Mouse (Mus musculus): ENCODE measurements around the gene Muc3a. TPM values are rescaled to one million over a fixed set of nuclear protein-coding genes. Genes with fewer than 3 reads are reported as not detected.

Gene Muc3a
- polyA plus RNA-seq, 1 experiment from 2014 or later, result 0.05 TPM

- H3K4me2 ChIP-seq, result no peak overlapping the region
- ATAC-seq (ENCODE audit: insufficient read depth), result no peak
- no peaks in the 10 kb centered on the region for H3K36me3 ChIP-seq (replicated peaks)
- no peaks in the 10 kb centered on the region for H3K9me3 ChIP-seq (replicated peaks)
- no peak overlapping the region for H3K9ac ChIP-seq
- H3K27me3 ChIP-seq, result 0 out of 2 replicates have a peak, but pooled peaks cover 3% of the 10 kb centered on the region
- no peak overlapping the region for H3K4me3 ChIP-seq (replicated peaks)
- no peaks in the 10 kb centered on the region for H3K4me1 ChIP-seq (replicated peaks)
- 9% methylated on average over 1 of the region's 1 CpGs for WGBS (ENCODE audit: insufficient replicate concordance)
- no peak overlapping the region for H3K27ac ChIP-seq (replicated peaks)
Observed at GRCm38 (mm10) chr5:137172591-137172990, 39.6 kb downstream of the Muc3a start.

DNA sequence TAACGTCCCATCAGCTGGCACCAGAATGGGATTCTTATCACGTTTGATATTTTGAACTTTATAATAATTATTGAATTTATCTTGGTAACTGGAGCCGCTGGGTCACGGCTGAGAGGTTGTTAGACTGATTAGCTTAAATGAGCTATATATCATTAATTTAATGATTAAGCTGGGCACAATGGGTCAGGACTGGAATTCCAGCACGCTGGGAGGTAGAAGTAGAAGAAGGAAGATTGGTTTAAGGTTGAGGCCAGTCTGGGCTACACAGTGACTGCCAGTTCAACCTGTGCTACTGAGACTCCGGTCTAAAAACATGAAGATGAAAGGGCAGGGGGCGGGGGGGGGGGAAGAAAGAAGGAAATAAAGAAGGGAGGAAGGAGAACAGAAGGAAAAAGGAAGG, 40.7 kb downstream of the Muc3a start:
- H3K4me3 ChIP-seq (replicated peaks), result no peak overlapping the region
- H3K27me3 ChIP-seq, result 0 out of 2 replicates have a peak, but pooled peaks cover 3% of the 10 kb centered on the region
- no peak overlapping the region for H3K27ac ChIP-seq (replicated peaks)
- WGBS (ENCODE audit: insufficient replicate concordance), result 51% methylated on average over 7 of the region's 7 CpGs
- no peaks in the 10 kb centered on the region for H3K4me1 ChIP-seq (replicated peaks)
- no peak overlapping the region for H3K4me2 ChIP-seq
- H3K9me3 ChIP-seq (replicated peaks), result no peaks in the 10 kb centered on the region
- no peak overlapping the region for H3K9ac ChIP-seq
- H3K36me3 ChIP-seq (replicated peaks), result no peaks in the 10 kb centered on the region
- ATAC-seq (ENCODE audit: insufficient read depth), result no peak

GRCm38 (mm10) chr5:137170836-137171380, 41.3 kb downstream of the Muc3a start:
- no peaks in the 10 kb centered on the region for H3K9me3 ChIP-seq (replicated peaks)
- H3K36me3 ChIP-seq (replicated peaks), result no peaks in the 10 kb centered on the region
- H3K27me3 ChIP-seq, result 0 out of 2 replicates have a peak, but pooled peaks cover 3% of the 10 kb centered on the region
- H3K4me1 ChIP-seq (replicated peaks), result no peaks in the 10 kb centered on the region
- H3K4me2 ChIP-seq, result no peak overlapping the region
- no peak overlapping the region for H3K4me3 ChIP-seq (replicated peaks)
- H3K9ac ChIP-seq, result no peak overlapping the region
- no peak for ATAC-seq (ENCODE audit: insufficient read depth)
- WGBS (ENCODE audit: insufficient replicate concordance), result 53% methylated on average over 9 of the region's 9 CpGs
- no peak overlapping the region for H3K27ac ChIP-seq (replicated peaks)

GRCm38 (mm10) chr5:137167539-137167938, 44.6 kb downstream of the Muc3a start:
- no peak overlapping the region for H3K27ac ChIP-seq (replicated peaks)
- H3K4me2 ChIP-seq, result no peak overlapping the region
- no peaks in the 10 kb centered on the region for H3K4me1 ChIP-seq (replicated peaks)
- no peaks in the 10 kb centered on the region for H3K36me3 ChIP-seq (replicated peaks)
- no peaks in the 10 kb centered on the region for H3K9me3 ChIP-seq (replicated peaks)
- 44% methylated on average over 6 of the region's 6 CpGs for WGBS (ENCODE audit: insufficient replicate concordance)
- H3K9ac ChIP-seq, result no peak overlapping the region
- H3K27me3 ChIP-seq, result no peaks in the 10 kb centered on the region
- H3K4me3 ChIP-seq (replicated peaks), result no peak overlapping the region
- ATAC-seq (ENCODE audit: insufficient read depth), result no peak

DNA sequence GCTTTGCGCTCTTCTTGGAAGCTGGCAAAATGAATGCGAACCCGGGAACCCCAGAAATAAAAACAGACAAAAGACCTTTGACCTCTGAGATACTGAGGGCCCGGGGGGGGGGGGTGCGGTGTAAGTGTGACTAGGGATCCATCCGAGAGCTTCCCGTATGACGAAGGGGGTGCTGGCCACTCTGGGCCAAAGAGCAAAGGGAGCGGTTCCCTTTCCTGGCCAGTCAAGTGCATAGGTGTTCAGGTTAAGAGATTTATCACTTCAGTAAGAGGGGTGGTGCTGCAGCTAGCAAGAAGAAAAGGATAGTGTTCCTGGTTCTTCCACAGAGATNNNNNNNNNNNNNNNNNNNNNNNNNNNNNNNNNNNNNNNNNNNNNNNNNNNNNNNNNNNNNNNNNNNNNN, 46.2 kb downstream of the Muc3a start:
- WGBS (ENCODE audit: insufficient replicate concordance), result 63% methylated on average over 9 of the region's 9 CpGs
- H3K27ac ChIP-seq (replicated peaks), result no peak overlapping the region
- H3K4me2 ChIP-seq, result no peak overlapping the region
- ATAC-seq (ENCODE audit: insufficient read depth), result no peak
- H3K9ac ChIP-seq, result no peak overlapping the region
- H3K36me3 ChIP-seq (replicated peaks), result no peaks in the 10 kb centered on the region
- no peaks in the 10 kb centered on the region for H3K27me3 ChIP-seq
- H3K9me3 ChIP-seq (replicated peaks), result no peaks in the 10 kb centered on the region
- H3K4me1 ChIP-seq (replicated peaks), result no peaks in the 10 kb centered on the region
- no peak overlapping the region for H3K4me3 ChIP-seq (replicated peaks)

- no peaks in the 10 kb centered on the region for H3K36me3 ChIP-seq (replicated peaks)
- H3K4me2 ChIP-seq, result no peak overlapping the region
- no peaks in the 10 kb centered on the region for H3K27me3 ChIP-seq
- ATAC-seq (ENCODE audit: insufficient read depth), result no peak
- H3K4me3 ChIP-seq (replicated peaks), result no peak overlapping the region
- no peak overlapping the region for H3K9ac ChIP-seq
- no peaks in the 10 kb centered on the region for H3K9me3 ChIP-seq (replicated peaks)
- no peaks in the 10 kb centered on the region for H3K4me1 ChIP-seq (replicated peaks)
- 54% methylated on average over 4 of the region's 4 CpGs for WGBS (ENCODE audit: insufficient replicate concordance)
- no peak overlapping the region for H3K27ac ChIP-seq (replicated peaks)
Observed at GRCm38 (mm10) chr5:137161853-137162252, 50.3 kb downstream of the Muc3a start.

- Histone ChIP-seq H3K9ac (no peak overlapping the region), H3K4me1 (replicated peaks) (no peaks in the 10 kb centered on the region), H3K27me3 (no peaks in the 10 kb centered on the region), H3K4me2 (no peak overlapping the region), H3K9me3 (replicated peaks) (no peaks in the 10 kb centered on the region), H3K4me3 (replicated peaks) (no peak overlapping the region), H3K36me3 (replicated peaks) (no peaks in the 10 kb centered on the region), H3K27ac (replicated peaks) (no peak overlapping the region)
- 13% methylated on average over 11 of the region's 11 CpGs for WGBS (ENCODE audit: insufficient replicate concordance)
- no peak for ATAC-seq (ENCODE audit: insufficient read depth)
Observed at GRCm38 (mm10) chr5:137159461-137159860, 52.7 kb downstream of the Muc3a start.

Other genes with a start within 250 kb of the Muc3a start
- gene Cldn15, start 245.8 kb downstream of the Muc3a start, polyA plus RNA-seq (2015; fragmentation: Nextera tagmentation; extraction: Ambion mirVana), result 5.9 and 8.1 TPM in 2 replicates
- gene Plod3, start 225.4 kb downstream of the Muc3a start, polyA plus RNA-seq (2015; fragmentation: Nextera tagmentation; extraction: Ambion mirVana), result 15.3 and 19.0 TPM in 2 replicates
- 50.6 and 53.4 TPM in 2 replicates for gene Znhit1, start 224.4 kb downstream of the Muc3a start, polyA plus RNA-seq (2015; fragmentation: Nextera tagmentation; extraction: Ambion mirVana)
- not detected in 2 replicates for gene Vgf, start 186.0 kb downstream of the Muc3a start, polyA plus RNA-seq (2015; fragmentation: Nextera tagmentation; extraction: Ambion mirVana)
- gene Ap1s1, start 166.3 kb downstream of the Muc3a start, polyA plus RNA-seq (2015; fragmentation: Nextera tagmentation; extraction: Ambion mirVana), result 74.7 and 77.6 TPM in 2 replicates
- gene Serpine1, start 140.1 kb downstream of the Muc3a start, polyA plus RNA-seq (2015; fragmentation: Nextera tagmentation; extraction: Ambion mirVana), result 0.06 and 0.20 TPM in 2 replicates
- gene Trim56, start 96.2 kb downstream of the Muc3a start, polyA plus RNA-seq (2015; fragmentation: Nextera tagmentation; extraction: Ambion mirVana), result 11.1 and 15.6 TPM in 2 replicates
- not detected in 2 replicates for gene Muc3, start 63.1 kb downstream of the Muc3a start, polyA plus RNA-seq (2015; fragmentation: Nextera tagmentation; extraction: Ambion mirVana)
- 17.2 and 20.7 TPM in 2 replicates for gene Ache, start 75.1 kb upstream of the Muc3a start, polyA plus RNA-seq (2015; fragmentation: Nextera tagmentation; extraction: Ambion mirVana)
- gene Ufsp1, start 82.2 kb upstream of the Muc3a start, polyA plus RNA-seq (2015; fragmentation: Nextera tagmentation; extraction: Ambion mirVana), result 7.4 and 9.6 TPM in 2 replicates
- 68.0 and 76.9 TPM in 2 replicates for gene Srrt, start 95.3 kb upstream of the Muc3a start, polyA plus RNA-seq (2015; fragmentation: Nextera tagmentation; extraction: Ambion mirVana)
- gene Trip6, start 102.0 kb upstream of the Muc3a start, polyA plus RNA-seq (2015; fragmentation: Nextera tagmentation; extraction: Ambion mirVana), result 8.2 and 11.2 TPM in 2 replicates
- 3.2 and 3.8 TPM in 2 replicates for gene Slc12a9, start 121.2 kb upstream of the Muc3a start, polyA plus RNA-seq (2015; fragmentation: Nextera tagmentation; extraction: Ambion mirVana)
- gene Ephb4, start 137.7 kb upstream of the Muc3a start, polyA plus RNA-seq (2015; fragmentation: Nextera tagmentation; extraction: Ambion mirVana), result 7.6 and 8.6 TPM in 2 replicates

All from liver, embryonic 15.5 days (tissue).